Mouse (Mus musculus): ENCODE measurements at regions not wholly inside any gene's neighbourhood (a gene's known extent, or its start where the extent isn't known, plus 50 kb on each side); places are given as distances from the start of the nearest gene placed in this dataset.

DNA sequence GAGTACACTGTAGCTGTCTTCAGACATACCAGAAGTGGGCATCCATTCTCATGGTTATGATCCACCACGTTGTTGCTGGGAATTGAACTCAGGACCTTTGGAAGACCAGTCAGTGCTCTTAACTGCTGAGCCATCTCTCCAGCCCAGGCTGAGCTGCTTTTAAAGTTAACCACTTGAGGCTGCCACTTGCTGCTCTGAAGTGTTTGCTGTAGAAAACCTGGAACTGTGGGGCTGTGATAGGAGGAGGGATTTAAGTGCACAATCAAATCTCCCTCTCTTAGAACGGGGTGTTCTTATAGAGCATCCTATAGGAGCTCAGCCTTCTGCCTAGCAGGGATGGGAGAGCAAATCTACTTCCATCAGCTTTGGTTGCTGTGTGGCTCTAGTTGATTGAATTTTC is 185.1 kb upstream of the Gm12728 start:
- TF ChIP-seq CTCF (conservative IDR thresholded peaks at IDR 0.05; ENCODE audit: low read length), result no peak
- no peak for TF ChIP-seq POU5F1 (IDR thresholded peaks at IDR 0.05; ENCODE audit: borderline replicate concordance, low read length)
